Mouse (Mus musculus) c-Kit-positive CD71-positive TER-119-negative erythroid progenitor cells, embryonic 14.5 days (primary cell): ENCODE data around the gene Acadl.

Experiments
- DNase-seq: peaks from one replicate; pipeline ENCODE4 v3.0.0-alpha.2; 2013; ENCODE audit warnings: low read depth

Gene Acadl

GRCm38 (mm10) chr1:66781027-66781426 lies 82.0 kb downstream of the Acadl start:
- no peak for DNase-seq
